Mouse (Mus musculus): Measurements from ENCODE around the gene Cmklr1. TPM values are rescaled to one million over a fixed set of nuclear protein-coding genes. Genes with fewer than 3 reads are reported as not detected.

Gene Cmklr1
- polyA plus RNA-seq, 1 experiment from 2014 or later = 2.6 TPM

GRCm38 (mm10) chr5:113664629-113665195, 14.5 kb upstream of the Cmklr1 start:
- TF ChIP-seq CTCF (IDR thresholded peaks at IDR 0.05; ENCODE audit: low read depth) (no peak), EP300 (optimal IDR thresholded peaks at IDR 0.05) (no peak)
- Histone ChIP-seq H3K27me3 (ENCODE audit: control insufficient read depth, insufficient read depth, low read length) (no peaks in the 10 kb centered on the region), H3K4me1 (replicated peaks; ENCODE audit: control insufficient read depth, insufficient read depth) (no peaks in the 10 kb centered on the region), H3K9me3 (ENCODE audit: control insufficient read depth, low read length) (no peaks in the 10 kb centered on the region), H3K9ac (ENCODE audit: low read length) (no peak overlapping the region), H3K27ac (replicated peaks) (no peak overlapping the region), H3K4me3 (ENCODE audit: low read depth, low read length) (no peak overlapping the region), H3K4me2 (replicated peaks; ENCODE audit: low read depth) (no peak overlapping the region), H3K36me3 (ENCODE audit: control insufficient read depth, insufficient read depth, low read length) (no peaks in the 10 kb centered on the region)
- DNase-seq (ENCODE audit: low spot score) = peak; percentile 35
- ATAC-seq (ENCODE audit: low FRiP score, low TSS enrichment) = peak; percentile 48
- WGBS = 62% methylated on average over 12 of the region's 12 CpGs

- no peak overlapping the region for H3K4me3 ChIP-seq (ENCODE audit: low read depth, low read length)
- TF ChIP-seq CTCF (IDR thresholded peaks at IDR 0.05; ENCODE audit: low read depth) (no peak), EP300 (optimal IDR thresholded peaks at IDR 0.05) (no peak)
- ATAC-seq (ENCODE audit: low FRiP score, low TSS enrichment) (no peak), DNase-seq (ENCODE audit: low spot score) (no peak)
- no peaks in the 10 kb centered on the region for H3K4me1 ChIP-seq (replicated peaks; ENCODE audit: control insufficient read depth, insufficient read depth)
- H3K9ac ChIP-seq (ENCODE audit: low read length) = no peak overlapping the region
- H3K36me3 ChIP-seq (ENCODE audit: control insufficient read depth, insufficient read depth, low read length) = no peaks in the 10 kb centered on the region
- no peaks in the 10 kb centered on the region for H3K27me3 ChIP-seq (ENCODE audit: control insufficient read depth, insufficient read depth, low read length)
- no peak overlapping the region for H3K27ac ChIP-seq (replicated peaks)
- H3K4me2 ChIP-seq (replicated peaks; ENCODE audit: low read depth) = no peak overlapping the region
- H3K9me3 ChIP-seq (ENCODE audit: control insufficient read depth, low read length) = no peaks in the 10 kb centered on the region
- 87% methylated on average over 6 of the region's 6 CpGs for WGBS
Observed at GRCm38 (mm10) chr5:113664127-113664526, 13.9 kb upstream of the Cmklr1 start.

GRCm38 (mm10) chr5:113660872-113661271, 10.6 kb upstream of the Cmklr1 start:
- no peak overlapping the region for H3K4me3 ChIP-seq (ENCODE audit: low read depth, low read length)
- H3K4me1 ChIP-seq (replicated peaks; ENCODE audit: control insufficient read depth, insufficient read depth) = no peaks in the 10 kb centered on the region
- H3K36me3 ChIP-seq (ENCODE audit: control insufficient read depth, insufficient read depth, low read length) = no peaks in the 10 kb centered on the region
- no peaks in the 10 kb centered on the region for H3K27me3 ChIP-seq (ENCODE audit: control insufficient read depth, insufficient read depth, low read length)
- no peak overlapping the region for H3K4me2 ChIP-seq (replicated peaks; ENCODE audit: low read depth)
- WGBS = 31% methylated on average over 10 of the region's 10 CpGs
- ATAC-seq (ENCODE audit: low FRiP score, low TSS enrichment) (peak; percentile 70), DNase-seq (ENCODE audit: low spot score) (peak; percentile 54)
- no peak overlapping the region for H3K9ac ChIP-seq (ENCODE audit: low read length)
- no peak overlapping the region for H3K27ac ChIP-seq (replicated peaks)
- no peak for TF ChIP-seq EP300 (optimal IDR thresholded peaks at IDR 0.05)
- TF ChIP-seq CTCF (IDR thresholded peaks at IDR 0.05; ENCODE audit: low read depth) = peak; percentile 41
- no peaks in the 10 kb centered on the region for H3K9me3 ChIP-seq (ENCODE audit: control insufficient read depth, low read length)

GRCm38 (mm10) chr5:113654821-113655220, 4.6 kb upstream of the Cmklr1 start:
- WGBS = 76% methylated on average over 12 of the region's 12 CpGs
- ATAC-seq (ENCODE audit: low FRiP score, low TSS enrichment) (no peak), DNase-seq (ENCODE audit: low spot score) (no peak)
- Histone ChIP-seq H3K4me1 (replicated peaks; ENCODE audit: control insufficient read depth, insufficient read depth) (no peaks in the 10 kb centered on the region), H3K4me3 (ENCODE audit: low read depth, low read length) (no peak overlapping the region), H3K27me3 (ENCODE audit: control insufficient read depth, insufficient read depth, low read length) (no peaks in the 10 kb centered on the region), H3K4me2 (replicated peaks; ENCODE audit: low read depth) (no peak overlapping the region), H3K9ac (ENCODE audit: low read length) (no peak overlapping the region), H3K27ac (replicated peaks) (no peak overlapping the region), H3K36me3 (ENCODE audit: control insufficient read depth, insufficient read depth, low read length) (no peaks in the 10 kb centered on the region), H3K9me3 (ENCODE audit: control insufficient read depth, low read length) (no peaks in the 10 kb centered on the region)
- TF ChIP-seq EP300 (optimal IDR thresholded peaks at IDR 0.05) (no peak), CTCF (IDR thresholded peaks at IDR 0.05; ENCODE audit: low read depth) (no peak)

GRCm38 (mm10) chr5:113654206-113654605, 4.0 kb upstream of the Cmklr1 start:
- 77% methylated on average over 11 of the region's 11 CpGs for WGBS
- ATAC-seq (ENCODE audit: low FRiP score, low TSS enrichment) = no peak

GRCm38 (mm10) chr5:113652215-113652614, 2.0 kb upstream of the Cmklr1 start:
- DNase-seq (ENCODE audit: low spot score) (no peak), ATAC-seq (ENCODE audit: low FRiP score, low TSS enrichment) (no peak)
- Histone ChIP-seq H3K4me2 (replicated peaks; ENCODE audit: low read depth) (no peak overlapping the region), H3K9me3 (ENCODE audit: control insufficient read depth, low read length) (no peaks in the 10 kb centered on the region), H3K27ac (replicated peaks) (no peak overlapping the region), H3K4me3 (ENCODE audit: low read depth, low read length) (no peak overlapping the region), H3K27me3 (ENCODE audit: control insufficient read depth, insufficient read depth, low read length) (no peaks in the 10 kb centered on the region), H3K4me1 (replicated peaks; ENCODE audit: control insufficient read depth, insufficient read depth) (no peaks in the 10 kb centered on the region), H3K36me3 (ENCODE audit: control insufficient read depth, insufficient read depth, low read length) (no peaks in the 10 kb centered on the region), H3K9ac (ENCODE audit: low read length) (no peak overlapping the region)
- TF ChIP-seq EP300 (optimal IDR thresholded peaks at IDR 0.05) (no peak), CTCF (IDR thresholded peaks at IDR 0.05; ENCODE audit: low read depth) (no peak)
- 15% methylated on average over 5 of the region's 5 CpGs for WGBS

More at GRCm38 (mm10) chr5:113654206-113654605, 4.0 kb upstream of the Cmklr1 start:
- no peaks in the 10 kb centered on the region for H3K36me3 ChIP-seq (ENCODE audit: control insufficient read depth, insufficient read depth, low read length)
- H3K9ac ChIP-seq (ENCODE audit: low read length) = no peak overlapping the region
- no peaks in the 10 kb centered on the region for H3K4me1 ChIP-seq (replicated peaks; ENCODE audit: control insufficient read depth, insufficient read depth)
- no peak overlapping the region for H3K27ac ChIP-seq (replicated peaks)
- H3K4me3 ChIP-seq (ENCODE audit: low read depth, low read length) = no peak overlapping the region
- H3K9me3 ChIP-seq (ENCODE audit: control insufficient read depth, low read length) = no peaks in the 10 kb centered on the region
- no peak overlapping the region for H3K4me2 ChIP-seq (replicated peaks; ENCODE audit: low read depth)
- H3K27me3 ChIP-seq (ENCODE audit: control insufficient read depth, insufficient read depth, low read length) = no peaks in the 10 kb centered on the region
- no peak for DNase-seq (ENCODE audit: low spot score)
- TF ChIP-seq CTCF (IDR thresholded peaks at IDR 0.05; ENCODE audit: low read depth) = no peak
- no peak for TF ChIP-seq EP300 (optimal IDR thresholded peaks at IDR 0.05)

All from stomach, postnatal 0 days (tissue).